Mouse (Mus musculus): ENCODE results near the gene Nbl1. TPM values are rescaled to one million over a fixed set of nuclear protein-coding genes. Genes with fewer than 3 reads are reported as not detected.

The Nbl1 gene
- polyA plus RNA-seq, 1 experiment from 2014 or later = 51.8 TPM

DNA sequence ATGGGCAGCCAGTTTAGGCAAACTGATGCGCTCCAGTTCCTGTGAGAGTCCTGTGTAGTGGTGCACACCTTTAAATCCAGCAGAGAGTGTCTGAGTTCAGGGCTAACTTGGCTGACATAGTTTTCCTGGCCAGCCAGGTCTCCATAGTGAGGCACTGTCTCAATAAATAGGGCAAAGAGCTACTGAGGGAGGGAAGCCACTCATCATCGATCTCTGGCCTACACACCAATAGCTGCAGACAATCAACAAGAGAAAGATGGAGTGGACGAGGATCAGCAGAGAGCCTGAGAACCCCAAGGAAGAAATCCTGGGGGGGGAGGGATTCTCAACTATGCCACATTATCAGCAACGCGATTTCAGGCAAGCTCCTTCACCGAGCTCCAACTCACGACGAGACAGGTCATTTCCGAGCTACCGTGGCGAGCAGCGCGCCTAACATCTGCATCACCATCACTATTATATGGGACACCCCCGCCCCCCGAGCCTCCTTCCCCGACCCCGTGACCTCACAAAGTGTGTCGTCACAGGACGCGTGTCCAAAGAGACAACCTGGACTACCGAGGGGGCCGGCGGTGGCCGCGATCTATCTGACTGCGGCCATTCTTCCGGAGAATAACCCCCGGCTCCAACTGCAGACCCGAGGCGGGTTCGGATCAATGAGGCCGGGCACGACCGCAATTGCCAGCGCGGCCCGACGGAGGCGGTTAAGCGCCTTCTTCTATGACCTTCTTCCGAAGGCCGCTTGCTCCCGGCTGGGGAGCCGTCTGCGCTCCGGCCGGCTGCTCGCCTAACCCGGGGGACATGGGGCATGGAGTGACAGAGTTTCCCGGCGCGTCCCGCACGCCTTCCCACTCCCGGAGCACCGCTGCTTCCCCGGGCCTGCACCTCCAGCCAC, 37.3 kb upstream of the Nbl1 start:
- Histone ChIP-seq H3K4me3 (ENCODE audit: low read depth, low read length) (peak overlapping the region; percentile 90), H3K9ac (ENCODE audit: low read length) (peak overlapping the region; percentile 84), H3K36me3 (ENCODE audit: control insufficient read depth, insufficient read depth, low read length) (no peaks in the 10 kb centered on the region), H3K4me2 (ENCODE audit: low read depth, severe bottlenecking) (peak overlapping the region; percentile 84), H3K27ac (replicated peaks; ENCODE audit: low read depth, low read length) (peak overlapping the region; percentile 16), H3K9me3 (ENCODE audit: control insufficient read depth, low read length) (peaks cover 3% of the 10 kb centered on the region; the same call in 1 of the 2 replicates), H3K27me3 (ENCODE audit: control insufficient read depth, insufficient read depth, low read length) (no peaks in the 10 kb centered on the region), H3K4me1 (ENCODE audit: control insufficient read depth, insufficient read depth, low read length) (peaks cover 7% of the 10 kb centered on the region)
- 3% methylated on average over 52 of the region's 57 CpGs for WGBS
- DNase-seq (ENCODE audit: low spot score) (peak; percentile 57), ATAC-seq (ENCODE audit: insufficient number of reproducible peaks, low FRiP score, low TSS enrichment, low read depth) (no peak)

DNA sequence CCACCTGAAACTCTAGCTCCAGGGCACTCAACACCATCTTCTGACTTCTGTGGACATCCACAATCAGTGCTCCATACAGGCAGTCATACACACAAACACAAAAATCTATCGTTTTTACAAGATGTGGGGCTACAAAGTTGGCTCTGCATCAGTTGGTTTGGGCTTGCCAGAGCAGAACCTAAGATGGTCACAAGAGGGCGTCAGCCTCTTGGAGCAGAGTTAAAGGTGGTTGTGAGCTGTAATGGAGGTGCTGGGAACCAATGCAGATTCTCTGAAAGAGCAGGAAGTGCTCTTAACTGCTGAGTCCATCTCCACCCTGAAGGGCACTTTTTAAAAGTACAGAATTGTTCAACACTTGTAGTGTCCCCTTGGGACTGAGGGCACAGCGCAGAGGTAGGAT, 33.7 kb upstream of the Nbl1 start:
- Histone ChIP-seq H3K4me3 (ENCODE audit: low read depth, low read length) (no peak overlapping the region), H3K9ac (ENCODE audit: low read length) (no peak overlapping the region), H3K9me3 (ENCODE audit: control insufficient read depth, low read length) (peaks cover 3% of the 10 kb centered on the region; the same call in 1 of the 2 replicates), H3K36me3 (ENCODE audit: control insufficient read depth, insufficient read depth, low read length) (no peaks in the 10 kb centered on the region), H3K4me2 (ENCODE audit: low read depth, severe bottlenecking) (no peak overlapping the region), H3K27ac (replicated peaks; ENCODE audit: low read depth, low read length) (no peak overlapping the region), H3K4me1 (ENCODE audit: control insufficient read depth, insufficient read depth, low read length) (peaks cover 7% of the 10 kb centered on the region), H3K27me3 (ENCODE audit: control insufficient read depth, insufficient read depth, low read length) (no peaks in the 10 kb centered on the region)
- 87% methylated on average over 3 of the region's 3 CpGs for WGBS
- ATAC-seq (ENCODE audit: insufficient number of reproducible peaks, low FRiP score, low TSS enrichment, low read depth) = no peak
- no peak for DNase-seq (ENCODE audit: low spot score)

DNA sequence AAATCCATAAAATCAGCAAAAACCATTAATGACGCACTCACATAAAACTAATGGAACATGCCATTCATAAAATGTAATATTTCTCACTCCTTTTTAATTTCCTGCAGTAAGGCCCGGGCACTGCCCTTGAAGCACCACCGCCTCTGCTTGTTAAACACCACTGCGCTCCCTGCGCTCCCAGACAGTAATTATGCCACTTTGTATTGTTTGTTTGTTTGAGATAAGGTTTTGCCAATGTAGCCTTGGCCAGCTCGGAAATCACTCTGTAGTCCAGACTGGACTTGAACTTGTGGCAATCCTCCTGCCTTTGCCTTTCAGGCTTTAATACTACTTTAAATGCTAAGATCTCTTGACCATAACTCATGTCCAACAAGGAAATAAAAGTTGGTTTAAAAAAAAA, 32.1 kb upstream of the Nbl1 start:
- Histone ChIP-seq H3K4me2 (ENCODE audit: low read depth, severe bottlenecking) (no peak overlapping the region), H3K27ac (replicated peaks; ENCODE audit: low read depth, low read length) (no peak overlapping the region), H3K36me3 (ENCODE audit: control insufficient read depth, insufficient read depth, low read length) (no peaks in the 10 kb centered on the region), H3K27me3 (ENCODE audit: control insufficient read depth, insufficient read depth, low read length) (no peaks in the 10 kb centered on the region), H3K9ac (ENCODE audit: low read length) (no peak overlapping the region), H3K4me3 (ENCODE audit: low read depth, low read length) (no peak overlapping the region), H3K9me3 (ENCODE audit: control insufficient read depth, low read length) (peaks cover 3% of the 10 kb centered on the region; the same call in 1 of the 2 replicates), H3K4me1 (ENCODE audit: control insufficient read depth, insufficient read depth, low read length) (peaks cover 5% of the 10 kb centered on the region)
- 86% methylated on average over 6 of the region's 6 CpGs for WGBS
- DNase-seq (ENCODE audit: low spot score) (no peak), ATAC-seq (ENCODE audit: insufficient number of reproducible peaks, low FRiP score, low TSS enrichment, low read depth) (no peak)

DNA sequence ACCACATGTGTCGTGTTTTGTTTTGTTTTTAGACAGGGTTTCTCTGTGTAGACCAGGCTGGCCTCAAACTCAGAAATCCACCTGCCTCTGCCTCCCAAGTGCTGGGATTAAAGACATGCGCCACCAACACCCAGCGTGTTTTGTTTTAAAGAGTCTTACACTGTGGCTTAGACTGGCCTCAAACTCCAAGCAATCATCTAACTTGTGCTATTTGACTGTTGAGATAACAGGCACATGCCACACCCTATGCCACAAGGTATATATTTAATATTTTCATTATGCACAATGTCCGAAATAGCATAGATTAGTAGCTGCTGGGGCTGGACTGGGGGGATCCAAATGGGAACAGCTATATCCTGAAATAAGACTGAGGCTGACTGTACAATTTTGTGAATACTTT, 29.8 kb upstream of the Nbl1 start:
- H3K27ac ChIP-seq (replicated peaks; ENCODE audit: low read depth, low read length) = no peak overlapping the region
- no peak overlapping the region for H3K9ac ChIP-seq (ENCODE audit: low read length)
- H3K4me3 ChIP-seq (ENCODE audit: low read depth, low read length) = no peak overlapping the region
- ATAC-seq (ENCODE audit: insufficient number of reproducible peaks, low FRiP score, low TSS enrichment, low read depth) (no peak), DNase-seq (ENCODE audit: low spot score) (no peak)
- no peak overlapping the region for H3K4me2 ChIP-seq (ENCODE audit: low read depth, severe bottlenecking)
- peaks cover 3% of the 10 kb centered on the region; the same call in 1 of the 2 replicates for H3K9me3 ChIP-seq (ENCODE audit: control insufficient read depth, low read length)
- H3K4me1 ChIP-seq (ENCODE audit: control insufficient read depth, insufficient read depth, low read length) = no peaks in the 10 kb centered on the region
- H3K36me3 ChIP-seq (ENCODE audit: control insufficient read depth, insufficient read depth, low read length) = no peaks in the 10 kb centered on the region
- H3K27me3 ChIP-seq (ENCODE audit: control insufficient read depth, insufficient read depth, low read length) = no peaks in the 10 kb centered on the region
- WGBS = 91% methylated on average over 4 of the region's 4 CpGs

DNA sequence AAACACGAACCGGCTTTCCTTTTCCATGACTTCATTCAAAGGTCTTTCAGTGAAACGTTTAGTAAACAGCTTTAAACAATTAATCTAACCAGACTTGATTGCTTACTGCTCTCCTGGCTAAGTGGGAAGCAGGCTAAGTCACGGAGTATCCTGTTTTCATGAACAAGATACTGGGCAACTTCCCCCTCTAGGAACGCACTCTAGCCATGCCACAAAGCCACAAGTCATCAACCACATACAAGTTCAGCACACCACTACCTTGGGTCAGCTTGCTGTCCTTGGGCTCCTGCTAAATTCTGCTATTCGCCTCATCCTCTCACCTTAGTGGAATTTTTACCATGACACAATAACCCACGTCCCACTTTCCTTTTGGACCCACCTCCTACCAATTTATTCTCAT, 28.2 kb upstream of the Nbl1 start:
- 60% methylated on average over 7 of the region's 7 CpGs for WGBS
- H3K4me1 ChIP-seq (ENCODE audit: control insufficient read depth, insufficient read depth, low read length) = no peaks in the 10 kb centered on the region
- no peaks in the 10 kb centered on the region for H3K36me3 ChIP-seq (ENCODE audit: control insufficient read depth, insufficient read depth, low read length)
- H3K27ac ChIP-seq (replicated peaks; ENCODE audit: low read depth, low read length) = no peak overlapping the region
- DNase-seq (ENCODE audit: low spot score) = no peak
- H3K9ac ChIP-seq (ENCODE audit: low read length) = no peak overlapping the region
- H3K4me3 ChIP-seq (ENCODE audit: low read depth, low read length) = no peak overlapping the region
- no peak overlapping the region for H3K4me2 ChIP-seq (ENCODE audit: low read depth, severe bottlenecking)
- H3K9me3 ChIP-seq (ENCODE audit: control insufficient read depth, low read length) = no peaks in the 10 kb centered on the region
- ATAC-seq (ENCODE audit: insufficient number of reproducible peaks, low FRiP score, low TSS enrichment, low read depth) = no peak
- H3K27me3 ChIP-seq (ENCODE audit: control insufficient read depth, insufficient read depth, low read length) = no peaks in the 10 kb centered on the region

DNA sequence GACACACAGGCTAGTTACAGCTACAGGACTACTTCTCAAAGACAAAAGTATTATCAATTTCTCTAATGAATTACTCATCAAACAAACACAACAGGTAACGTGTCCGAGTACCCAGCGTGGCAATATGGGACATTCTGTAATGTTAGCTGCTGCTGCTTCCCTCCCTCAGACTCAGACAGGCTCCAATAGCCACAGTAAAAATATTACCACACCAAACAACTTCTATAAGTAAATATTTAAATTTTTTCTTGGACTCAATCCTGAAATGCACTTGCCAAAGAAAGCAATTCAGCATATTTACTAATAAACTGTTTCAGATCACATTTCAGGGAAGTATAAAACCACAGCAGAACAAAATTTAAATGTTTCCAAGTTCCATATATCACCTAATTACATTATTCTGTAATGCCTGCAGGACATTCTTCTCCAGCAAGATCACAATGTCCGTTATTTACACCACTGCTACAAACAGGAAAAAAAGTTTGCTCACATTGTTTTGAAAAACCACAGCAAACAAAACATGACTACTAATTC, 27.6 kb upstream of the Nbl1 start:
- H3K27ac ChIP-seq (replicated peaks; ENCODE audit: low read depth, low read length) = no peak overlapping the region
- H3K27me3 ChIP-seq (ENCODE audit: control insufficient read depth, insufficient read depth, low read length) = no peaks in the 10 kb centered on the region
- H3K4me3 ChIP-seq (ENCODE audit: low read depth, low read length) = no peak overlapping the region
- DNase-seq (ENCODE audit: low spot score) (no peak), ATAC-seq (ENCODE audit: insufficient number of reproducible peaks, low FRiP score, low TSS enrichment, low read depth) (no peak)
- no peak overlapping the region for H3K4me2 ChIP-seq (ENCODE audit: low read depth, severe bottlenecking)
- WGBS = 88% methylated on average over 4 of the region's 4 CpGs
- no peak overlapping the region for H3K9ac ChIP-seq (ENCODE audit: low read length)
- H3K36me3 ChIP-seq (ENCODE audit: control insufficient read depth, insufficient read depth, low read length) = no peaks in the 10 kb centered on the region
- no peaks in the 10 kb centered on the region for H3K4me1 ChIP-seq (ENCODE audit: control insufficient read depth, insufficient read depth, low read length)
- no peaks in the 10 kb centered on the region for H3K9me3 ChIP-seq (ENCODE audit: control insufficient read depth, low read length)

DNA sequence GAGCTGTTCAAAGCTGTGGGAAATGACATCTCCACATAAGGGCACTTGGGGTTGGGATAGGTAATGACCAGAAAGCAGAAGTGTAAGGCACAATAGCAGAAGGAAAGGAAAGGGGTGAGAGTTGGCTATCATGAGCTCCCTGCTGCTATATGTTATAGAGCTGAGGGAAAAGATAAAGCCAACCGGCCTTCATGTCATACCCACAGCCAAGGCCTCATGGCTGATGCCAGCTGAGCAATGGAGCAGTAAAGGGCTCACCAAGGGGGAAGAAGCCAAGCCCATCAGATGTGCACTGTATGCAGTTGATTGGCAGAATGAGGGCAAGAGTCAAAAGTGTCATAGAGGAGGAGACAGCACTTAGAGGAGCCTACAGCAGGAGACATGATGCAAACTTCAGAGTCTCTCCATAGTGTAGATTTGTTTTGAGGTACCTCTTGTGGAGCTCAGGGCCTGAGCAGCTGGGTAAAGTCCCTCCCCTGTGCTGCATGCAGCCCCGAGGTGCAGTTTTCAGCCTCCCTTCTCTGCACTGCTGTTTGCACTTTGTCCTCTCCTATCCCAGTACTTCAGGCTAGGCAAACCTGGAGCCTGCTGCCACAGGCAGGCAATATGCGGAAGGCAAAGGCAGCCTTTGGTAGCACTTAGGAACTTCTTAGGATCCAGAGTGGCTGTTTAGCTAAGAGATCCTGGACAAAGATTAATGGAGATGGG, 23.7 kb upstream of the Nbl1 start:
- H3K4me2 ChIP-seq (ENCODE audit: low read depth, severe bottlenecking) = no peak overlapping the region
- no peak overlapping the region for H3K27ac ChIP-seq (replicated peaks; ENCODE audit: low read depth, low read length)
- ATAC-seq (ENCODE audit: insufficient number of reproducible peaks, low FRiP score, low TSS enrichment, low read depth) (no peak), DNase-seq (ENCODE audit: low spot score) (no peak)
- 88% methylated on average over 3 of the region's 3 CpGs for WGBS
- no peak overlapping the region for H3K9ac ChIP-seq (ENCODE audit: low read length)
- H3K4me1 ChIP-seq (ENCODE audit: control insufficient read depth, insufficient read depth, low read length) = no peaks in the 10 kb centered on the region
- H3K4me3 ChIP-seq (ENCODE audit: low read depth, low read length) = no peak overlapping the region
- H3K36me3 ChIP-seq (ENCODE audit: control insufficient read depth, insufficient read depth, low read length) = no peaks in the 10 kb centered on the region
- H3K27me3 ChIP-seq (ENCODE audit: control insufficient read depth, insufficient read depth, low read length) = no peaks in the 10 kb centered on the region
- H3K9me3 ChIP-seq (ENCODE audit: control insufficient read depth, low read length) = no peaks in the 10 kb centered on the region

DNA sequence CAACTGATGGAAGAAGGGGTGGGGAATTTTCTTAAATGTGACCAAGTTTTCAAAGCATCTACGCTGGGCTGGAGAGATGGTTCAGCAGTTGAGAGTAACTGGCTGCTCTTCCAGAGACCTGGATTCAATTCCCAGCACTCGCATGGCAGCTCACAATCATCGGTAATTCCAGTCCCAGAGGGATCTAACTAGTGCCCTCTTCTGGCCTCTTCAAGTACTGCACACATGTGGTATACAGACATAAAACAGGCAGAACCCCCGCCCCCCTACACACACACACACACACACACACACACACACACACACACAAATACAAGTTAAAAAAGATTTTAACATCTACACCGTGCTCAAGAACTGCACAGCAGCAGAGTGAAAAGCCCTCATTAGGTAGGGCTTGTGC, 22.9 kb upstream of the Nbl1 start:
- H3K4me1 ChIP-seq (ENCODE audit: control insufficient read depth, insufficient read depth, low read length) = no peaks in the 10 kb centered on the region
- WGBS = 83% methylated on average over 5 of the region's 5 CpGs
- H3K4me3 ChIP-seq (ENCODE audit: low read depth, low read length) = no peak overlapping the region
- DNase-seq (ENCODE audit: low spot score) (peak; percentile 38), ATAC-seq (ENCODE audit: insufficient number of reproducible peaks, low FRiP score, low TSS enrichment, low read depth) (no peak)
- no peak overlapping the region for H3K9ac ChIP-seq (ENCODE audit: low read length)
- H3K27me3 ChIP-seq (ENCODE audit: control insufficient read depth, insufficient read depth, low read length) = no peaks in the 10 kb centered on the region
- no peaks in the 10 kb centered on the region for H3K36me3 ChIP-seq (ENCODE audit: control insufficient read depth, insufficient read depth, low read length)
- no peak overlapping the region for H3K27ac ChIP-seq (replicated peaks; ENCODE audit: low read depth, low read length)
- H3K9me3 ChIP-seq (ENCODE audit: control insufficient read depth, low read length) = no peaks in the 10 kb centered on the region
- no peak overlapping the region for H3K4me2 ChIP-seq (ENCODE audit: low read depth, severe bottlenecking)
